Mouse (Mus musculus): Measurements from ENCODE around the gene Mid1.
"Not testable (repeated sequence)": the region's sequence is repeated elsewhere in the genome, so short reads cannot be mapped to it uniquely, and the experiment has no call there.

Mid1 gene

GRCm38 (mm10) chrX:169999912-170000641, 315.1 kb downstream of the Mid1 start:
- DNase-seq (ENCODE audit: extremely low spot score, low spot score), result not testable (repeated sequence)

DNA sequence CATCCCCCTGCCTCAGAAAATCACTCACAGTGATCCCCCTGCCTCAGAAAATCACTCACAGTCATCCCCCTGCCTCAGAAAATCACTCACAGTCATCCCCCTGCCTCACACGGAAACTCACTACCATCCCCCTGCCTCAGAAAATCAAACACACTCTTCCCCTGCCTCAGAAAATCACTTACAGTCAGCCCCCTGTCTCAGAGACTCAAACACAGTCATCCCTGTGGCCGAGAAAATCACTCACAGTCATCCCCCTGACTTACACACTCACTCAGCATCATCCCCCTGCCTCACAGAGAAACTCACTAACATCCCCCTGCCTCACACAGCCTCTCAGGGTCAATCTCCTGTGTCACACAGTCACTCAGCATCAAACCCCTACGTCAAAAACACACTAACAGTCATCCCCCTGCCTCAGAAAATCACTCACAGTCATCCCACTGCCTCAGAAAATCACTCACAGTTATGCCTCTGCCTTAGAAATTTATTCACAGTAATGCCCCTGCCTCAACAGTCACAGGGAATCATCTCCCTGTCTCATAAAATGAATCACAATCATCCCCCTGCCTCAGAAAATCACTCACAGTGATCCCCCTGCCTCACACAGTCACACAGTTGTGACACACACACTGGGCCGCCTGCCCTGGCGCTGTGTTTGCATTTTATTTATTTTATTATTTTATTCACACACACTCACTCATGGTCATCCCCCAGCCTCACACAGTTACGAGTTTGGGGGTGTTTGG, 315.8 kb downstream of the Mid1 start:
- DNase-seq (ENCODE audit: extremely low spot score, low spot score), result peak; percentile 35

GRCm38 (mm10) chrX:170001388-170001695, 316.3 kb downstream of the Mid1 start:
- not testable (repeated sequence) for DNase-seq (ENCODE audit: extremely low spot score, low spot score)

DNA sequence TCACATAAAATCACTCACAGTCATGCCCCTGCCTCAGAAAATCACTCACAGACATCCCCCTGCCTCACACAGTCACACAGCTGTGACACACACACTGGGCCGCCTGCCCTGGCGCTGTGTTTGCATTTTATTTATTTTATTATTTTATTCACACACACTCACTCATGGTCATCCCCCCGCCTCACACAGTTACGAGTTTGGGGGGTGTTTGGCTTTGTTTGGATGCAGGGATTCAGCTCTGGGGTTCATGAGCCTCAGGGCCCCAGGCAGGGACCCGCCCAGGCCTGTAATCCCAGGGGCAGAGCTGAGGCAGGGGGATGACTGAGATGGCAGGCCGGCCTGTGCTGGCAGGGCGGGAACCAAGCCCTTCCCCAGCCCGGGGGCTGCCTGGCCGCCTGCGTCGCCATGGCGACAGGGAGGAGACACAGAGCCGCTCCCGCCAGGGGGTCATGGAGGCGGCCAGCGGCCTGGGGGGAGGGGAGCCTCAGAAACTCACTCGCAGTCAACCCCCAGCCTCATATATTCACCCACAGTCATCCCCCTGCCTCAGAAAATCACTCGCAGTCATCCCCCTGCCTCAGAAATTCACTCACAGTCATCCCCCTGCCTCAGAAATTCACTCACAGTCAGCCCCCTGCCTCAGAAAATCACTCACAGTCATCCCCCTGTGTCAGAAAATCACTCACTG, 317.7 kb downstream of the Mid1 start:
- not testable (repeated sequence) for DNase-seq (ENCODE audit: extremely low spot score, low spot score)

DNA sequence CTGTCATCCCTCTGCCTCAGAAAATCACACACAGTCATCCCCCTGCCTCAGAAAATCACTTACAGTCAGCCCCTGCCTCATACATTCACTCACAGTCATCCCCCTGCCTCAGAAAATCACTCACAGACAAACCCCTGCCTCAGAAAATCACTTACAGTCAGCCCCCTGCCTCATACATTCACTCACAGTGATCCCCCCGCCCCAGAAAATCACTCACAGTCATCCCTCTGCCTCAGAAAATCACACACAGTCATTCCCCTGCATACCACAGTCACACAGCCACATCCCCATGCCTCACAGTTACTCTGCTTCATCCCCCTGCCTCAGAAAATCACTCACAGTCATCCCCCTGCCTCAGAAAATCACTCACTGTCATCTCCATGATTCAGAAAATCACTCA, 318.5 kb downstream of the Mid1 start:
- not testable (repeated sequence) for DNase-seq (ENCODE audit: extremely low spot score, low spot score)

DNA sequence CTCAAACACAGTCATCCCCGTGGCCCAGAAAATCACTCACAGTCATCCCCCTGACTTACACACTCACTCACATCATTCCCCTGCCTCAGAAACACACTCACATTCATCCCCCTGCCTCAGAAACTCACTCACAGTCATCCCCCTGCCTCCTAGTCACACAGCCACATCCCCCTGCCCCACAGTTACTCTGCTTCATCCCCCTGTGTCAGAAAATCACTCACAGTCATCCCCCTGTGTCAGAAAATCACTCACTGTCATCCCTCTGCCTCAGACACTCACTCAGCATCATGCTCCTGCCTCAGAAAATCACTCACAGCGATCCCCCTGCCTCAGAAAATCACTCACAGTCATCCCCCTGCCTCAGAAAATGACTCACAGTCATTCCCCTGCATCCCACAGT, 319.2 kb downstream of the Mid1 start:
- peak; percentile 70 for DNase-seq (ENCODE audit: extremely low spot score, low spot score)

- DNase-seq (ENCODE audit: extremely low spot score, low spot score), result not testable (repeated sequence)
Observed at GRCm38 (mm10) chrX:170004793-170005192, 319.8 kb downstream of the Mid1 start.

DNA sequence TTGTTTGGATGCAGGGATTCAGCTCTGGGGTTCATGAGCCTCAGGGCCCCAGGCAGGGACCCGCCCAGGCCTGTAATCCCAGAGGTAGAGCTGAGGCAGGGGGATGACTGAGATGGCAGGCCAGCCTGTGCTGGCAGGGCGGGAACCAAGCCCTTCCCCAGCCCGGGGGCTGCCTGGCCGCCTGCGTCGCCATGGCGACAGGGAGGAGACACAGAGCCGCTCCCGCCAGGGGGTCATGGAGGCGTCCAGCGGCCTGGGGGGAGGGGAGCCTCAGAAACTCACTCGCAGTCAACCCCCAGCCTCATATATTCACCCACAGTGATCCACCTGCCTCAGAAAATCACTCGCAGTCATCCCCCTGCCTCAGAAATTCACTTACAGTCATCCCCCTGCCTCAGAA, 320.2 kb downstream of the Mid1 start:
- DNase-seq (ENCODE audit: extremely low spot score, low spot score), result peak; percentile 42

DNA sequence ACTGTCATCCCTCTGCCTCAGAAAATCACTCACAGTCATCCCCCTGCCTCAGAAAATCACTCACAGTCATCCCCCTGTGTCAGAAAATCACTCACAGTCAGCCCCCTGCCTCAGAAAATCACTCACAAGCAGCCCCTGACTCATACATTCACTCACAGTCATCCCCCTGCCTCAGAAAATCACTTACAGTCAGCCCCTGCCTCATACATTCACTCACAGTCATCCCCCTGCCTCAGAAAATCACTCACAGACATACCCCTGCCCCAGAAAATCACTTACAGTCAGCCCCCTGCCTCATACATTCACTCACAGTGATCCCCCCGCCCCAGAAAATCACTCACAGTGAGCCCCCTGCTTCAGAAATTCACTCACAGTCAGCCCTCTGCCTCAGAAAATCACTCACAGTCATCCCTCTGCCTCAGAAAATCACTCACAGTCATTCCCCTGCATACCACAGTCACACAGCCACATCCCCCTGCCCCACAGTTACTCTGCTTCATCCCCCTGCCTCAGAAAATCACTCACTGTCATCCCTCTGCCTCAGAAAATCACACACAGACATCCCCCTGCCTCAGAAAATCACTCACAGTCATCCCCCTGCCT, 320.8 kb downstream of the Mid1 start:
- not testable (repeated sequence) for DNase-seq (ENCODE audit: extremely low spot score, low spot score)

DNA sequence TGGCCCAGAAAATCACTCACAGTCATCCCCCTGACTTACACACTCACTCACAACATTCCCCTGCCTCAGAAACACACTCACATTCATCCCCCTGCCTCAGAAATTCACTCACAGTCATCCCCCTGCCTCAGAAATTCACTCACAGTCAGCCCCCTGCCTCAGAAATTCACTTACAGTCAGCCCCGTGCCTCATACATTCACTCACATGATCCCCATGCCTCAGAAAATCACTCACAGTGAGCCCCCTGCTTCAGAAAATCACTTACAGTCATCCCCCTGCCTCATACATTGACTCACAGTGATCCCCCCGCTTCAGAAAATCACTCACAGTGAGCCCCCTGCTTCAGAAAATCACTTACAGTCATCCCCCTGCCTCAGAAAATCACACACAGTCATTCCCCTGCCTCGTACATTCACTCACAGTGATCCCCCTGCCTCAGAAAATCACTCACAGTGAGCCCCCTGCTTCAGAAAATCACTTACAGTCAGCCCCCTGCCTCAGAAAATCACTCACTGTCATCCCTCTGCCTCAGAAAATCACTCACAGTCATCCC, 321.8 kb downstream of the Mid1 start:
- peak; percentile 61 for DNase-seq (ENCODE audit: extremely low spot score, low spot score)

GRCm38 (mm10) chrX:170007375-170008178, 322.6 kb downstream of the Mid1 start:
- peak; percentile 58 for DNase-seq (ENCODE audit: extremely low spot score, low spot score)

DNA sequence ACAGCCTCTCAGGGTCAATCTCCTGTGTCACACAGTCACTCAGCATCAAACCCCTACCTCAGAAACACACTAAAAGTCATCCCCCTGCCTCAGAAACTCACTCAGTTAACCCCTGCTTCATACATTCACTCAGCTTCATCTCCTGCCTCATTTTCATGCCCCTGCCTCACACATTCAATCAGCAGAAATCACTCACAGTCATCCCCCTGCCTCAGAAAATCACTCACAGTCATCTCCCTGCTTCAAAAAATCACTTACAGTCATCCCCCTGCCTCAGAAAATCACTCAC, 323.1 kb downstream of the Mid1 start:
- DNase-seq (ENCODE audit: extremely low spot score, low spot score), result peak; percentile 49

DNA sequence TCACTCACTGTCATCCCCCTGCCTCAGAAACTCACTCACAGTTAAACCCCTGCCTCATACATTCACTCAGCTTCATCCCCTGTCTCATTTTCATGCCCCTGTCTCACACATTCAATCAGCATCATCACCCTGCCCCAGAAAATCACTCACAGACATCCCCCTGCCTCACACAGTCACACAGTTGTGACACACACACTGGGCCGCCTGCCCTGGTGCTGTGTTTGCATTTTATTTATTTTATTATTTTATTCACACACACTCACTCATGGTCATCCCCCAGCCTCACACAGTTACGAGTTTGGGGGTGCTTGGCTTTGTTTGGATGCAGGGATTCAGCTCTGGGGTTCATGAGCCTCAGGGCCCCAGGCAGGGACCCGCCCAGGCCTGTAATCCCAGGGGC, 323.6 kb downstream of the Mid1 start:
- DNase-seq (ENCODE audit: extremely low spot score, low spot score), result peak; percentile 45

DNA sequence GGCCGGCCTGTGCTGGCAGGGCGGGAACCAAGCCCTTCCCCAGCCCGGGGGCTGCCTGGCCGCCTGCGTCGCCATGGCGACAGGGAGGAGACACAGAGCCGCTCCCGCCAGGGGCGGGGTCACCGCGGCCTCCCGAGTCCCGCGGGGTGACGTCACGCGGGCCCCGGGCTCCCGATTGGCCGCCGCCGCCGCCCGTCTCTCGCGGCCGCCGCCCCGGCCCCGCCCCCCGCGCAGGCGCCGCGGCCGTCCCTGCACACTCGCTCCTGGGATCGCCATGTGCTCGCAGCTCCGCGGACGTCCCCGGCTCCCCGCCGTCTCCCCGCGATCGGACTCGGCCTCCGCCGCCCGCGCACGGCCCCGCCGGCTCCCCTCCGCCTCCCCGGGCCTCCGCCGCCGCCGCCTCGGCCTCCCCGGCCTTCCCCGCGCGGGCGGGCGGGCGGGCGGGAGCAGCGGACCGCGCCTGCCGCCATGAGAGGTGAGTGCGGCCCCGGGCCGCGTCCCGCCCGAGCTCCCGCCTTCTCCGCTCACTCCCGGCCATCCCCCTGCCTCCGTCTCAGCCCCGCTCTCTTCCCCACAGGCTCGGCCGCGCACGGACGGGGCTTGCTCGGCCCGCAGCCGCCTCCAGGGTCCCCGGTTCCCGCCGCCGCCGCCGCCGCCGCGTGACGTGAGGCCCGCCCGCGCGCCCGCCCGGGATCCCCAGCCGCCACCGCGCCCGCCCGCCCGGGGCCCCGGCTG, 324.2 kb downstream of the Mid1 start, which contains the start of gene Gm21887:
Gene Gm21887 (plus strand): TSS at position 644 of the 735 bp plus-strand sequence.
- DNase-seq (ENCODE audit: extremely low spot score, low spot score), result peak; percentile 97

GRCm38 (mm10) chrX:170009801-170010221, 324.8 kb downstream of the Mid1 start:
- DNase-seq (ENCODE audit: extremely low spot score, low spot score), result not testable (repeated sequence)

DNA sequence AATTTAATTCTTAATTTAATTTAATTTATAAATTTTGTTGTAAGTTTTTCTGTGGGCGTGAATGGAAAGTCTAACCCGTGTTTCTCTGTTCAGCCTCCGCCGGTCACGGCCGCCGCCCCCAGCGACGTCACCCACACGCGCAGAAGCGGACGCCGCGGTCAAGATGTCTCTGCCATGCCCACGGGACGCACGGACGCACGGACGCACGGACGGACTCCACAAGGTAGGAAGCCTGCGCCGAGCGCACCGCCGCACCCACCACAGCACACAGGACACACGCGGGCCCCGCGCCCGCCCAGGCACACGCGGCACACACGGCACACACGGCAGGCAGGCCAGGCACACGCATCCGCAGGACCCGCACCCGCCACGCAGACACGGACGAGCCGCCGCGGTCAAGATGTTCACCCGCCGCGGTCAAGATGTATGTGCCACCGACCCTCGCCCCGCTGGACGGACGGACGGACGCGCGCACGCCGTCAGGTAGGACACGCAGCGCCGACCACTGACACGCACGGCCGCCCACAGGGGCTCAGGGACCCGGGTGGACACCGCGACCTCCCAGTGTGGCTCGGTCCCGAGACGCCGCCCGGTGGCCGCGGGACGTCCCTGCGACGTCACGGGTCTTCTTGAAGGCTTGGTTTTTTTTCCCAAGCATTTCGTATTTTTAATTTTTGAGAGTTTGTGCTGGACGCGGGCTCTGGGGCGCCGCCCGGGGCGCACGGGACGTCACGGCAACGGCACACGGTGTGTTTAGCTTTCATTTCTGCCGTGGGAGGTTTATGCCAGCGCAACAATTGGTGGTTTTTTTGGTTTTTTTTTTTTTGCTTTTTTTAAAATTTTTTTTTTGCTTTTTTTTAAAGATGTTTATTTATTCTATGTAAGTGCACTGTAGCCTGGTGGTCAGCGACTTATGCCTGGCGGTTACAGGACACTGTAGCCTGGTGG, 325.9 kb downstream of the Mid1 start:
- peak; percentile 63 for DNase-seq (ENCODE audit: extremely low spot score, low spot score)

- DNase-seq (ENCODE audit: extremely low spot score, low spot score), result not testable (repeated sequence)
Observed at GRCm38 (mm10) chrX:170011529-170011879, 326.5 kb downstream of the Mid1 start.

DNA sequence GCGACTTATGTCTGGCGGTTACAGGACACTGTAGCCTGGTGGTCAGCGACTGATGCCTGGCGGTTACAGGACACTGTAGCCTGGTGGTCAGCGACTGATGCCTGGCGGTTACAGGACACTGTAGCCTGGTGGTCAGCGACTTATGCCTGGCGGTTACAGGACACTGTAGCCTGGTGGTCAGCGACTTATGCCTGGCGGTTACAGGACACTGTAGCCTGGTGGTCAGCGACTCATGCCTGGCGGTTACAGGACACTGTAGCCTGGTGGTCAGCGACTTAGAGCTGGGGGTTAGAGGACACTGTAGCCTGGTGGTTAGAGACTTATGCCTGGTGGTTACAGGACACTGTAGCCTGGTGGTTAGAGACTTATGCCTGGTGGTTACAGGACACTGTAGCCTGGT, 328.4 kb downstream of the Mid1 start:
- not testable (repeated sequence) for DNase-seq (ENCODE audit: extremely low spot score, low spot score)

DNA sequence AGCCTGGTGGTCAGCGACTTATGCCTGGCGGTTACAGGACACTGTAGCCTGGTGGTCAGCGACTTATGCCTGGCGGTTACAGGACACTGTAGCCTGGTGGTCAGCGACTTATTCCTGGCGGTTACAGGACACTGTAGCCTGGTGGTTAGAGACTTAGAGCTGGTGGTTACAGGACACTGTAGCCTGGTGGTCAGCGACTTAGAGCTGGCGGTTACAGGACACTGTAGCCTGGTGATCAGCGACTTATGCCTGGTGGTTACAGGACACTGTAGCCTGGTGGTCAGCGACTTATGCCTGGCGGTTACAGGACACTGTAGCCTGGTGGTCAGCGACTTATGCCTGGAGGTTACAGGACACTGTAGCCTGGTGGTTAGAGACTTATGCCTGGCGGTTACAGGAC, 329.0 kb downstream of the Mid1 start:
- not testable (repeated sequence) for DNase-seq (ENCODE audit: extremely low spot score, low spot score)
